Mouse (Mus musculus) mature B cell (primary cell): Measurements from ENCODE around the gene Hat1.

Source experiments
- in situ Hi-C: fragments of 300-500 bp; cut with MboI; formaldehyde crosslinking; loops from 2 replicates; pipeline ENCODE4 v1.14.3; 2019

Hat1 gene

DNA sequence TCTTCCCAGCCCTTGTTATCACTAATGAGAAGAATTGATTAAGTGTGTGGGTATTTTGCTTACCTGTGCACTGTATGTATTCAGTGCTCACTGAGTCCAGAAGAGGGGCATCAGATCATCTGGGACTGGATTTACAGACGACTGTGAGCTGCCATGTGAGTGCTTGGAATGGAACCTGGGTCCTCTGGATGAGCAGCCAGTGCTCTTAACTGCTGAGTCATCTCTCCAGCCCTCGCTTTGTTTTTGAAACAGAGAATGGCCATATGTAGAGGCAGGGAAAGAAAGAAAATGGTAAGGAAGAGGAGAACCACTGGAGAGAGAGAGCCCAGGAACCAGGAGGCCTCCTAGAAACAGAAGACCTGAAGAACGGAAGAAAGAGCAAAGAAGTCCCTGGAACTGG, 73.8 kb downstream of the Hat1 start:
- in situ Hi-C loops: no loop called here

DNA sequence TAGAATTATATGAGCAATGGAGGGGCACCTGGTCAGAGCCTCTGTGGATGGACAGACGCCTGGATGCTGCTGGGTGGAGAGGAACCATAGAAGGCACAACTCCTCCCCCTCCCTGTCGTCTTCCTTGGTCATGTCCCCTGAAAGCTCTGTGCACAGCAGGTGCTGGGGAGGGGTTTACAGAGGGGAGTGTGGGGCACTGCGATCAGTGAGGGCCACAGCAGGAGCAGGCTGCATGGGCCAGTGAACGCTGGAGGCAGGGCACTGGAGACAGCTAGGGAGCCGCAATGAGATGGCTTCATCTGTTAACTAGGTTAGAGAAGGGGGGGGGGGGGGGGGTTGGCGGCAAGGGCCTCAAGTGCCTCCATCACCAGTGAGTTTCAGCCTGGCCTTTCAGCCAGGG, 77.3 kb downstream of the Hat1 start:
- in situ Hi-C loops: no loop called here

DNA sequence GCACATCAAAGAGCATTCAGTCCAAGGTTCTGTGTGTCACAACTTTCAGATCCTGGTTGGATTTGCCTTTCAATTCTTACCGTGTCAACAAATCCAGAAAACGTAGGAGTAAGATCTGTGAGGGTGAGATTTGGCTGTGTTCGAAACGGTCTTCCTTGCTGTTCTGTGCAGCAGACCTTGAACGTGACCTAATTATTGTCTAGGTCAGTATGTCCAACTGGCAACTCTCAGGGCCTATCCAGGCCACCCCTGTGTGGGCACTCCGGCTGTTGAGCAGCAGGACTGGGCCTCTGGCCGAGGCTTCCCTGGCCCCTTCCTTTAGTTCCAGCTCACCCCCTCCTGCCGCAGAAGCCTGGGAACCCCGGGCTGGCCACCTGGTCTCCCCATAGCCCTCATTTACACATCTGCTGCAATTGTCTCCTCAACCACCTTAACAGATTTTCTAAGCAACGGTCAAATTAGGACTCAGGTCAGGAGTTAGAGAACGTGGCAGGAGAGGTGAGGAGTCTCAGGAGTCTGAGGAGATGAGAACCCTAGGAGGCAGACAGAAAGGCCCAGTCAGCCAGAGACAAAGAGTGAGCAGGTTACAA, 78.2 kb downstream of the Hat1 start:
- in situ Hi-C loops: no loop called here

DNA sequence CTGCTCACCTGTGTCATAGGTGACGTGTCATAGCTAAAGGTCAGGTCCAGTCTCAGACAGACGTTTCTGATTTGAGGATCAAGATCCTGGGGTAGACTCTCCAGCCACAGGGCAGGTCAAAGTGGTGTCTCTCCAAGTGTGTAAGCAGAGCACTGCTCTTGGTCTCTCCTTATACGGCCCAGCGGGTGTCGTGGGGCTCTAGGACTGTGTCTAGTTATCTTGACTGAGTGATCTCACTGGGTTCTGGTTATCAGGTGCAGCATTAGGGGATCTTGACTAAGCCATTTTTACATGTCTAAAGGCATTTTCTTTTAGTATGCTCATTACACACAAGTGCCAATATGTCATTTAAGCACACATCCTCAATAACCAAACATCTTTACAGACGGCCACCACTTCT, 82.3 kb downstream of the Hat1 start:
- in situ Hi-C loops: no loop called here

DNA sequence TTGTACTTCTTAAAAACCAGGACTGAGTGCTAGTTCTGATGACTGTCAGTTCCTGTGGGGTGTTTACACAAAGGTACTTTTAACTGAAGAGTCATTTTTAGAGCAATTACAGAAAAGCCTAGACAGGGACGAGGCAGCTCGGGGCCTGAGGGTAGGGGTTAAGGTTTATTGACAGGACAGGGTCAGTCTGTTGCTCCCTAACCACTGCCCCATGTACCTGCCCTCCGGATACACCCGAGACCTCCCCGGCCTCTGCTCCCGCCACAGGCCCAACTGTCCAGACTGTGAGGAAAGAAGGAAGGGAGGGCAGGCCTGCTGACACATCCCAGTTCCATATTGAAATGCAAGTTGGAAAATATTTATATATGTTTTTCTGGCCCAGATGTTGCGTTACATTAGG, 85.1 kb downstream of the Hat1 start:
- in situ Hi-C loops: no loop called here

DNA sequence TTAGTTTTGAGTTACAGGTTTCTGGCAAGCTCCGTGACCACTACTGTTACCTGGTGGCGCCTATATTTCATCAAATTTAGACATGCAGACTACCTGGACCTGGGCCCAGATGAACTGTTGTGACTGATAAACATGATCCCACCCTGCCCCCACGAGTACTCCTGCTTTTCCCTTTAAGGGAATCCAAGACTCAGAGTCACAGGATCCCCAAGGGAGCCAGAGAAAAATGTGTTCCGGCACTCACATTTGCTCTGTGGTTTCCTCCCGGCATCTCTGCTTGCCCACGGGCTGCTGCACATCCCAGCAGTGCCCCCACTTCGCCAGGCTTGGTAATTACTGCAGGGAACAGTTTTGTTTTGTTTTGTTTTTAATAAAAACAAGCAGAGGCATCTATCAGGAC, 85.6 kb downstream of the Hat1 start:
- in situ Hi-C loops: no loop called here

DNA sequence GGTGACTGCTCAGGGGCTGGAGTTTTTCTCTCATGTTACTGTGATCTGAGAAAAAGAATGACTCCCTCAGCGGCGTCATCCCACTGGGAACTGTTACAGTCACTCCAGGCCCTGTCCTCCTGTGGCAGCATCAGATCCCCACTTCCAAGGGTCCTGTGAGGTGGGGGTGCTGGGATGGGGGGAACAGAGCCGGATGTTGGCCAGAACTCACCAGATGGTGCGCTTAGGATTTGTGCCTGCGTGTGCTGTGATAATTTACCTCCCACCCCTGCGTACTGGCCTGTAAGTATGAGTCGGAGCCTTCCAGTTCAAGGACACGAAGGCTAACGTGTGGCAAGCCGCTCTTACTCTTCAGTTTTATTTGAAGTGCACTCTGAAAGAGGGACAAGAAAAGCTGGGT, 86.6 kb downstream of the Hat1 start:
- in situ Hi-C loops: no loop called here

DNA sequence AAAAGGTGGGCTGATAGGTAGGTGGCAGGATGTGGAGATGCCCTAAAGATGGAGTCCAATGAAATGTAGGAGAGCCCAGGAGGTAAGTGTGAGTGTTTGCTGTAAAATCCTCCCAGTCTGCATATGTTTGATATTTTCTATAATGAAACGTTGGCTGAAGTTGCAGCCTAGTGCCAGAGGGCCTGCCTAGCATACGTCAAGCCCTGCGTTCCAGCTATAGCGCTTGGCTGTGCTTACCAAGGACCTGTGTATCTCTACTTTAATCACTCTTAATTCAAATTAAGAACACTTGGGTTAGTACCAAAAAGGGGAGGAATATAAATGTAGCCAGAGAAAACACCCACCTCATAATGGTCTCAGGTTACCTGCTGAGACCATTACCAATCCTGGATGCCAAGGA, 87.0 kb downstream of the Hat1 start:
- in situ Hi-C loops: no loop called here

DNA sequence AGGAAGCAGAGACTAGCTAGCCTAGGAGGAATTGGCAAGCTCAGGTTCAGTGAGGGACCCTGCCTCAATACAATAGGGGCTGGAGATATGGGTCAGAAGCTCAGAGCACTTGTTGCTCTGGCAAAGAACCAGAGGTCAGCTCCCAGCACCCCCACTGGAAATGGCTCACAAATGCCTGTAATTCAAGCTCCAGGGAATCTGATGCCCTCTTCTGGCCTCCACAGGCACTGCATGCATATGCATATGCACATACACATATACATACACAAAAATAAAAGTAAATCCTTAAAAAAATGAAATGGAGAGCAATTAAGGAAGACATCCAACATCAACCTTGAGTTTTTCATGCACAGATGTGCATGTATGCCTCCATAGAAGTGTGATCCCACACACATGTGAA, 89.0 kb downstream of the Hat1 start:
- in situ Hi-C loops: no loop called here

DNA sequence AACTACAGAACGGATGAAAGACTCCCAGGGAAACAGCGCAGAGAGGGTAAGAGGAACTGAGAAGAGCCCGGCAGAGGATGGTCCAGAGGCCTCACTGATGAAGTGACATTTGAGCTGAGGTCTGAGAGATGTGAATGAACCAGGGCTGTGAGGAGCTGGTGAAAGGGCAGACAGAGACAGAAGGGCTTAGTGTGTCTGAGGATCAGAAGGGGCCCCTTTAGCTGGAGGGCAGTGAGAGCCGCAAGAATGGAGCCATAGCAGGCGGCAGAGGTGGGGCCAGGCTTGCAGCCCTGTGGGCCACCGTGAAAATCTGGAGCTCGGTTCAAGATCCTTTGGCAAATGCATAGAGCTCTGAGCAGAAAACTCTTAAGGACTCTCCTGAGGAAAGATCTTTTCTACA, 91.2 kb downstream of the Hat1 start:
- in situ Hi-C loops: no loop called here

DNA sequence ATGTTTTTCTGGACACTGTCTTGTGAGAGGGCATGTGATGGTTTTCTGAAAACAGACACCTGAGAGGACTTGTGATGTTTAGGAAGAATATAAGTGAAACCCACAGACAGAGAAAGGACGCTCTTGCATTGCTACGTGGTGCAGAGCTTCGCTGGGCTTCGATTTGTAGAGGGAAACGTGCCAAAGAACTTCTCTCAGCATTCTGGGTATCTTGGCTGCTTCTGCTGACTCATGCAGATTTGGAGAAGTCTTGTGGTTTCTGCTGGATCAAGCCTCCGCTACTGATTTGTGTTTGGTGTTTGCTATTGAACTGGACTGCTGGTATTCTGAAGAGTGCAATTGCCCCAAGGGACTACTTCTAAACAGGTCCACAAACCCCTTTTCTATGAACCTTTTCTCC, 93.1 kb downstream of the Hat1 start:
- in situ Hi-C loops: no loop called here

DNA sequence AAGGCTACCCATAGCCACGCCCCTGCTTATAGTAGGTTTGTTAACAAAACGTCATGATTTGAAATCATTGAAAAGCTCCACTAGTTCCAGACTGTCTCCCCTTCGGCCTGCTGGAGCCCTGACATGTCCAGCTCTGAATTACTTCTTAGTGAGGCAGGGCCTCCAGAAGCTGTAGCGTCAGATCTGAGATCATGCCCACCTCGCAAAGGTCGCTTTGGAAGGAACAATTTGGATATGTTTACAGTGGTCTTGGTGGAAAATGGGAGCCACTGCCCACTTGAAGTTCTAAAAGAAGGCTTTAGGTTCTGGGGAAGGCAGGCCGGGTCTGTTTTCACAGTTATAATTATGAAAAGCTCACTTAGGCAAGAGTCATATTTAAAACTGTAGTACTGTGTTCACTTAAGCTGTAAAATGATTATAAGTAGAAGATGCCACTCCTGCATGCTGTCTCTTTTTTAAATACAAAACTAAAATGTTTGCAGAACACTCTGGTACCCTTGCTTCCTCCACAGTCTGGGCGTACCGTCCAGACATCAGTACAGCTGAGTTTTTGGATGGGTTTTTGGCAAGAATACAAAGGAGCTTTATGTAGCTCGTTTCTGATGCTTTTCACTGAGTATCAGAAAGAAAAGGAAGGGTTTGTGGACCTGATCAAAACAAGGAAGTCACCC, 94.4 kb downstream of the Hat1 start:
- in situ Hi-C loops: no loop called here

DNA sequence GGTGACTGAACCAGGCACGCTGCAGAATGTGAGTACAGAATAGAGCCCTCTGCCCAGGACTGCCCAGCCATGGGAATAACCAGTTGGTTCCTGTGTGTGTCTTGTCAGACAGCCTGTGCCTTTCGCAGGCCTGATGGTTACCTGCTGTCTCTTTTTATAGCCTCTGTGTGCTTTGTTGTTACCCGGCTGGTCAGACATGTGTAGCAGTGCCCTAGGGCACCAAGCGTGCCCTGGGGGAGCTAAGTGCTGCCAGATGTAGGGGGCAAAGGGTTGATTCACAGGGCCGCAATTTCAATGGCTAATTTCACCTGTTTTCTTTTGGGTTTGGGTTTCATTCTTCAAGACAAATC, 94.9 kb downstream of the Hat1 start:
- in situ Hi-C loops: no loop called here
